Mouse (Mus musculus) erythroblast, embryonic 14.5 days (primary cell): ENCODE results near the gene Gm20431.

ENCODE experiments used
- GATA1 ChIP-seq: IDR thresholded peaks from 2 replicates; pipeline ENCODE4 v1.6.1; 2012; ENCODE audit warnings: low read length, inconsistent platforms, mixed read lengths
- TAL1 ChIP-seq: IDR thresholded peaks from 3 replicates; pipeline ENCODE4 v1.6.1; 2012; ENCODE audit warnings: low read length, inconsistent platforms, mixed read lengths

DNA sequence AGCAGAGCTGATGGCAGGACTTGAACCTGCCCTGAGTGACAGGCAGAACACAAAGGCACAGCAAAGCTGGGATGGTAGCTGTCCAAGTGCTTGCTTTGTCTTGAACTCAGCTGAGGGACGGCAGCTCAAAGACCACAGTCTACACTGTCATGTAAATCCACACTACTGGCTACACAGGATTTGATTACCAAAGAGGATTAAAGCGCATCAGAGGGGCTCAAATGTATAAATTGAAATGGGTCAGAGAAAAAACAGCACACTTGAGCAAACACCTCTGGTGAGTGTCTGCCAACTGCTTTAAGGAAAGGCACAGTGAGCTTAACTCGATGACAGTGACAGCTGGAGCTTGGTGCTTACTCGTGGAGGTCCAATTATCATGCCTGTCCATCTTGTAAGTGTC is 43.8 kb downstream of the Gm20431 start:
- TF ChIP-seq GATA1 (no peak), TAL1 (no peak)
